Mouse (Mus musculus): ENCODE results near the gene Nat14. TPM values are rescaled to one million over a fixed set of nuclear protein-coding genes. Genes with fewer than 3 reads are reported as not detected.

Nat14 gene
- polyA plus RNA-seq, 1 experiment from 2014 or later, result 4.0 TPM

GRCm38 (mm10) chr7:4972321-4973047 lies 50.7 kb downstream of the Nat14 start:
- peak; percentile 41; the same call in 1 of the 2 replicates for ATAC-seq (ENCODE audit: insufficient read depth, low FRiP score)
- no peak overlapping the region for H3K4me2 ChIP-seq (ENCODE audit: low read depth, low read length)
- H3K4me1 ChIP-seq (ENCODE audit: control insufficient read depth, insufficient read depth, low read length), result no peaks in the 10 kb centered on the region
- H3K27me3 ChIP-seq (ENCODE audit: control insufficient read depth, insufficient read depth, low read length), result no peaks in the 10 kb centered on the region
- no peak overlapping the region for H3K4me3 ChIP-seq (replicated peaks; ENCODE audit: low read length)
- H3K9me3 ChIP-seq (replicated peaks; ENCODE audit: control insufficient read depth, low read length), result peaks cover 5% of the 10 kb centered on the region; the same call in 1 of the 2 replicates
- no peak overlapping the region for H3K9ac ChIP-seq (ENCODE audit: low read length)
- H3K36me3 ChIP-seq (ENCODE audit: control insufficient read depth, insufficient read depth, low read length), result no peaks in the 10 kb centered on the region
- no peak overlapping the region for H3K27ac ChIP-seq (ENCODE audit: low read length)
- 63% methylated on average over 18 of the region's 18 CpGs for WGBS

Other genes starting within 250 kb of the Nat14 start
- gene Hspbp1, start 237.0 kb upstream of the Nat14 start, polyA plus RNA-seq (2015; fragmentation: Nextera tagmentation; extraction: Ambion mirVana), result 77.2 and 88.0 TPM in 2 replicates
- 0.86 and 0.88 TPM in 2 replicates for gene Brsk1, start 231.4 kb upstream of the Nat14 start, polyA plus RNA-seq (2015; fragmentation: Nextera tagmentation; extraction: Ambion mirVana)
- 0.76 and 0.90 TPM in 2 replicates for gene Tmem150b, start 196.8 kb upstream of the Nat14 start, polyA plus RNA-seq (2015; fragmentation: Nextera tagmentation; extraction: Ambion mirVana)
- 59.6 and 64.3 TPM in 2 replicates for gene Kmt5c, start 181.9 kb upstream of the Nat14 start, polyA plus RNA-seq (2015; fragmentation: Nextera tagmentation; extraction: Ambion mirVana)
- 61.4 and 70.0 TPM in 2 replicates for gene Cox6b2, start 168.9 kb upstream of the Nat14 start, polyA plus RNA-seq (2015; fragmentation: Nextera tagmentation; extraction: Ambion mirVana)
- gene Fam71e2, start 150.7 kb upstream of the Nat14 start, polyA plus RNA-seq (2015; fragmentation: Nextera tagmentation; extraction: Ambion mirVana), result not detected in 2 replicates
- 0.22 and 0.26 TPM in 2 replicates for gene Il11, start 139.2 kb upstream of the Nat14 start, polyA plus RNA-seq (2015; fragmentation: Nextera tagmentation; extraction: Ambion mirVana)
- 0.72 and 0.79 TPM in 2 replicates for gene Tmem190, start 139.1 kb upstream of the Nat14 start, polyA plus RNA-seq (2015; fragmentation: Nextera tagmentation; extraction: Ambion mirVana)
- gene Tmem238, start 132.4 kb upstream of the Nat14 start, polyA plus RNA-seq (2015; fragmentation: Nextera tagmentation; extraction: Ambion mirVana), result 21.2 and 21.7 TPM in 2 replicates
- gene Rpl28, start 129.2 kb upstream of the Nat14 start, polyA plus RNA-seq (2015; fragmentation: Nextera tagmentation; extraction: Ambion mirVana), result 255 and 322 TPM in 2 replicates
- gene Ube2s, start 109.4 kb upstream of the Nat14 start, polyA plus RNA-seq (2015; fragmentation: Nextera tagmentation; extraction: Ambion mirVana), result 204 and 212 TPM in 2 replicates
- 0.26 and 0.49 TPM in 2 replicates for gene Shisa7, start 77.3 kb upstream of the Nat14 start, polyA plus RNA-seq (2015; fragmentation: Nextera tagmentation; extraction: Ambion mirVana)
- gene Isoc2b, start 51.8 kb upstream of the Nat14 start, polyA plus RNA-seq (2015; fragmentation: Nextera tagmentation; extraction: Ambion mirVana), result 16.7 and 17.6 TPM in 2 replicates
- 1.1 and 1.5 TPM in 2 replicates for gene Isoc2a, start 44.9 kb upstream of the Nat14 start, polyA plus RNA-seq (2015; fragmentation: Nextera tagmentation; extraction: Ambion mirVana)
- 0.10 TPM in 1 of 2 replicates, not detected in the other for gene Gm36210, start 15.5 kb upstream of the Nat14 start, polyA plus RNA-seq (2015; fragmentation: Nextera tagmentation; extraction: Ambion mirVana)
- 2.1 and 2.3 TPM in 2 replicates for gene Zfp628, start 6.8 kb upstream of the Nat14 start, polyA plus RNA-seq (2015; fragmentation: Nextera tagmentation; extraction: Ambion mirVana)
- 3.4 and 3.5 TPM in 2 replicates for gene Ssc5d, start 3.8 kb downstream of the Nat14 start, polyA plus RNA-seq (2015; fragmentation: Nextera tagmentation; extraction: Ambion mirVana)
- gene Sbk2, start 42.4 kb downstream of the Nat14 start, polyA plus RNA-seq (2015; fragmentation: Nextera tagmentation; extraction: Ambion mirVana), result 0.26 and 0.47 TPM in 2 replicates
- gene Sbk3, start 49.1 kb downstream of the Nat14 start, polyA plus RNA-seq (2015; fragmentation: Nextera tagmentation; extraction: Ambion mirVana), result 0.11 TPM in 1 of 2 replicates, not detected in the other
- gene Zfp579, start 74.1 kb downstream of the Nat14 start, polyA plus RNA-seq (2015; fragmentation: Nextera tagmentation; extraction: Ambion mirVana), result 23.0 and 26.5 TPM in 2 replicates
- 17.2 and 17.5 TPM in 2 replicates for gene Zfp524, start 92.4 kb downstream of the Nat14 start, polyA plus RNA-seq (2015; fragmentation: Nextera tagmentation; extraction: Ambion mirVana)
- gene Fiz1, start 92.7 kb downstream of the Nat14 start, polyA plus RNA-seq (2015; fragmentation: Nextera tagmentation; extraction: Ambion mirVana), result 18.9 and 22.6 TPM in 2 replicates
- gene Gm44973, start 93.5 kb downstream of the Nat14 start, polyA plus RNA-seq (2015; fragmentation: Nextera tagmentation; extraction: Ambion mirVana), result 0.99 and 1.3 TPM in 2 replicates
- 3.7 and 4.1 TPM in 2 replicates for gene Zfp865, start 98.3 kb downstream of the Nat14 start, polyA plus RNA-seq (2015; fragmentation: Nextera tagmentation; extraction: Ambion mirVana)
- 20.6 and 21.9 TPM in 2 replicates for gene Ccdc106, start 98.5 kb downstream of the Nat14 start, polyA plus RNA-seq (2015; fragmentation: Nextera tagmentation; extraction: Ambion mirVana)
- gene 4632433K11Rik, start 112.1 kb downstream of the Nat14 start, polyA plus RNA-seq (2015; fragmentation: Nextera tagmentation; extraction: Ambion mirVana), result not detected in 2 replicates
- 5.9 and 6.1 TPM in 2 replicates for gene Zfp784, start 116.4 kb downstream of the Nat14 start, polyA plus RNA-seq (2015; fragmentation: Nextera tagmentation; extraction: Ambion mirVana)
- 19.2 and 20.2 TPM in 2 replicates for gene Zfp580, start 129.5 kb downstream of the Nat14 start, polyA plus RNA-seq (2015; fragmentation: Nextera tagmentation; extraction: Ambion mirVana)
- gene U2af2, start 140.1 kb downstream of the Nat14 start, polyA plus RNA-seq (2015; fragmentation: Nextera tagmentation; extraction: Ambion mirVana), result 76.3 and 81.1 TPM in 2 replicates
- gene Epn1, start 158.2 kb downstream of the Nat14 start, polyA plus RNA-seq (2015; fragmentation: Nextera tagmentation; extraction: Ambion mirVana), result 50.2 and 50.4 TPM in 2 replicates
- not detected in 2 replicates for gene Rfpl4, start 194.9 kb downstream of the Nat14 start, polyA plus RNA-seq (2015; fragmentation: Nextera tagmentation; extraction: Ambion mirVana)
- 0.40 and 0.54 TPM in 2 replicates for gene Rasl2-9, start 203.9 kb downstream of the Nat14 start, polyA plus RNA-seq (2015; fragmentation: Nextera tagmentation; extraction: Ambion mirVana)
- not detected in 2 replicates for gene Vmn1r55, start 227.6 kb downstream of the Nat14 start, polyA plus RNA-seq (2015; fragmentation: Nextera tagmentation; extraction: Ambion mirVana)

Measured in stomach, embryonic 16.5 days (tissue).